Mouse (Mus musculus) right cerebral cortex, postnatal 14 days (tissue): Measurements from ENCODE around the gene Hid1.
A peak's percentile ranks its signal among the peaks of the same experiment; 100 is the strongest.
"Not testable (repeated sequence)": the region's sequence is repeated elsewhere in the genome, so short reads cannot be mapped to it uniquely, and the experiment has no call there.

Experiments
- DNase-seq: peaks from one replicate; pipeline ENCODE4 v3.0.0; 2022

The Hid1 gene

GRCm38 (mm10) chr11:115367395-115367944, at the start of gene Hid1:
TSS of gene Hid1 (minus strand) at chr11:115367756.
- peak; percentile 82 for DNase-seq

- no peak for DNase-seq
Measured at GRCm38 (mm10) chr11:115409556-115409955, 42.0 kb upstream of the Hid1 start.

GRCm38 (mm10) chr11:115408266-115408920, 40.8 kb upstream of the Hid1 start:
- no peak for DNase-seq

- DNase-seq: no peak
Measured at GRCm38 (mm10) chr11:115406858-115407401, 39.4 kb upstream of the Hid1 start.

- no peak for DNase-seq
Measured at GRCm38 (mm10) chr11:115405723-115406122, 38.2 kb upstream of the Hid1 start.

- DNase-seq: peak; percentile 85
Measured at GRCm38 (mm10) chr11:115403338-115404124, 36.0 kb upstream of the Hid1 start, which contains the start of gene Mrpl58. TSS of gene Mrpl58 (plus strand) at chr11:115403752.

- peak; percentile 23 for DNase-seq
Measured at GRCm38 (mm10) chr11:115400630-115401391, 33.3 kb upstream of the Hid1 start.

- DNase-seq: no peak
Measured at GRCm38 (mm10) chr11:115400126-115400525, 32.6 kb upstream of the Hid1 start.

GRCm38 (mm10) chr11:115398085-115398484, 30.5 kb upstream of the Hid1 start:
- DNase-seq: no peak

GRCm38 (mm10) chr11:115393721-115394325, 26.3 kb upstream of the Hid1 start:
- DNase-seq: no peak

GRCm38 (mm10) chr11:115391358-115391757, 23.8 kb upstream of the Hid1 start:
- no peak for DNase-seq

GRCm38 (mm10) chr11:115386859-115387258, 19.3 kb upstream of the Hid1 start:
- DNase-seq: not testable (repeated sequence)

- no peak for DNase-seq
Measured at GRCm38 (mm10) chr11:115384587-115384986, 17.0 kb upstream of the Hid1 start.

GRCm38 (mm10) chr11:115383701-115384474, 16.3 kb upstream of the Hid1 start:
- peak; percentile 69 for DNase-seq

GRCm38 (mm10) chr11:115382891-115383290, 15.3 kb upstream of the Hid1 start:
- DNase-seq: no peak

GRCm38 (mm10) chr11:115381743-115382539, 14.4 kb upstream of the Hid1 start, which contains the start of gene Cdr2l:
TSS of gene Cdr2l (plus strand) at chr11:115381916.
- peak; percentile 86 for DNase-seq

GRCm38 (mm10) chr11:115381276-115381675, 13.7 kb upstream of the Hid1 start:
- DNase-seq: no peak

- no peak for DNase-seq
Measured at GRCm38 (mm10) chr11:115377854-115378253, 10.3 kb upstream of the Hid1 start.

GRCm38 (mm10) chr11:115377254-115377653, 9.7 kb upstream of the Hid1 start:
- no peak for DNase-seq

GRCm38 (mm10) chr11:115376722-115377121, 9.2 kb upstream of the Hid1 start:
- DNase-seq: no peak
